Mouse (Mus musculus) limb, embryonic 10.5 days (tissue): ENCODE measurements around the gene Cd80. TPM values are rescaled to one million over a fixed set of nuclear protein-coding genes. Genes with fewer than 3 reads are reported as not detected.

Source experiments
- DNase-seq: peaks from one replicate; pipeline ENCODE4 v3.0.0-alpha.2; 2017; ENCODE audit warnings: low spot score
- H3K27ac ChIP-seq: fragments of 300-500 bp; sonication (generic); 2 replicates; pipeline ENCODE4 v1.5.1; 2016; ENCODE audit warnings: mild to moderate bottlenecking
- H3K27me3 ChIP-seq: fragments of 300-500 bp; sonication (generic); 2 replicates; pipeline ENCODE4 v1.6.1; 2016; ENCODE audit warnings: low read depth, mild to moderate bottlenecking; ENCODE audit not compliant: poor library complexity, severe bottlenecking
- H3K36me3 ChIP-seq: fragments of 300-500 bp; sonication (generic); 2 replicates; pipeline ENCODE4 v1.6.1; 2016; ENCODE audit warnings: mild to moderate bottlenecking, moderate library complexity
- H3K4me1 ChIP-seq: fragments of 300-500 bp; sonication (generic); 2 replicates; pipeline ENCODE4 v1.6.1; 2016
- H3K4me3 ChIP-seq: fragments of 300-500 bp; sonication (generic); 2 replicates; pipeline ENCODE4 v1.5.1; 2016; ENCODE audit warnings: mild to moderate bottlenecking, moderate library complexity
- H3K9me3 ChIP-seq: fragments of 300-500 bp; sonication (generic); replicated peaks from 2 replicates; pipeline ENCODE4 v1.6.1; 2016; ENCODE audit warnings: mild to moderate bottlenecking
- WGBS: fragments of 180-500 bp; shearing (Covaris S2); methylation state at CpG from one replicate; pipeline ENCODE4 v1.1.7; 2016; 5-methylcytosine and 5-hydroxymethylcytosine counted together
- polyA plus RNA-seq: library from polyadenylated mRNA; unstranded; fragments of >200 nt; fragmentation: Nextera tagmentation; extraction: Ambion mirVana; gene quantifications from 2 replicates; pipeline ENCODE4 v1.2.1, GENCODE M21; 2016

Gene Cd80
- polyA plus RNA-seq, 1 experiment from 2014 or later = 0.29 TPM

GRCm38 (mm10) chr16:38483582-38484309 lies 28.4 kb downstream of the Cd80 start:
- Histone ChIP-seq H3K9me3 (no peaks in the 10 kb centered on the region), H3K27me3 (peaks cover 39% of the 10 kb centered on the region), H3K4me1 (peaks cover 11% of the 10 kb centered on the region), H3K4me3 (peak overlapping the region; percentile 42), H3K27ac (no peak overlapping the region), H3K36me3 (no peaks in the 10 kb centered on the region)
- DNase-seq = no peak
- WGBS = 29% methylated on average over 42 of the region's 42 CpGs

GRCm38 (mm10) chr16:38492551-38492950 lies 37.2 kb downstream of the Cd80 start:
- H3K4me1 ChIP-seq = peaks cover 5% of the 10 kb centered on the region; the same call in 1 of the 2 replicates
- DNase-seq = no peak
- no peaks in the 10 kb centered on the region for H3K9me3 ChIP-seq
- no peaks in the 10 kb centered on the region for H3K27me3 ChIP-seq
- peaks cover 12% of the 10 kb centered on the region for H3K36me3 ChIP-seq
- H3K27ac ChIP-seq = no peak overlapping the region
- WGBS = 89% methylated on average over 3 of the region's 3 CpGs
- no peak overlapping the region for H3K4me3 ChIP-seq

- no peak for DNase-seq
- 91% methylated on average over 10 of the region's 10 CpGs for WGBS
Observed at GRCm38 (mm10) chr16:38493890-38494289, 38.5 kb downstream of the Cd80 start.

GRCm38 (mm10) chr16:38496604-38497140 lies 41.3 kb downstream of the Cd80 start:
- Histone ChIP-seq H3K27ac (no peak overlapping the region), H3K36me3 (peaks cover 49% of the 10 kb centered on the region), H3K27me3 (no peaks in the 10 kb centered on the region), H3K4me1 (no peaks in the 10 kb centered on the region), H3K9me3 (no peaks in the 10 kb centered on the region), H3K4me3 (no peak overlapping the region)
- no peak for DNase-seq
- 87% methylated on average over 7 of the region's 7 CpGs for WGBS

More at GRCm38 (mm10) chr16:38493890-38494289, 38.5 kb downstream of the Cd80 start:
- Histone ChIP-seq H3K27me3 (no peaks in the 10 kb centered on the region), H3K27ac (no peak overlapping the region), H3K9me3 (no peaks in the 10 kb centered on the region), H3K4me3 (no peak overlapping the region), H3K4me1 (peaks cover 5% of the 10 kb centered on the region; the same call in 1 of the 2 replicates), H3K36me3 (peaks cover 24% of the 10 kb centered on the region)

GRCm38 (mm10) chr16:38502469-38502868 lies 47.1 kb downstream of the Cd80 start:
- Histone ChIP-seq H3K9me3 (no peaks in the 10 kb centered on the region; the same call in 1 of the 2 replicates), H3K36me3 (peaks cover 83% of the 10 kb centered on the region), H3K27me3 (no peaks in the 10 kb centered on the region), H3K27ac (no peak overlapping the region), H3K4me1 (no peaks in the 10 kb centered on the region), H3K4me3 (no peak overlapping the region)
- WGBS = 93% methylated on average over 10 of the region's 10 CpGs
- DNase-seq = no peak

GRCm38 (mm10) chr16:38503528-38503927 lies 48.2 kb downstream of the Cd80 start:
- Histone ChIP-seq H3K27me3 (no peaks in the 10 kb centered on the region), H3K27ac (no peak overlapping the region), H3K4me3 (no peak overlapping the region), H3K36me3 (peaks cover 83% of the 10 kb centered on the region), H3K4me1 (no peaks in the 10 kb centered on the region), H3K9me3 (no peaks in the 10 kb centered on the region; the same call in 1 of the 2 replicates)
- DNase-seq = no peak
- 92% methylated on average over 4 of the region's 4 CpGs for WGBS

- H3K9me3 ChIP-seq = no peaks in the 10 kb centered on the region; the same call in 1 of the 2 replicates
- 77% methylated on average over 4 of the region's 4 CpGs for WGBS
- no peaks in the 10 kb centered on the region for H3K27me3 ChIP-seq
- H3K27ac ChIP-seq = no peak overlapping the region
- peaks cover 79% of the 10 kb centered on the region for H3K36me3 ChIP-seq
- peak; percentile 71 for DNase-seq
- H3K4me3 ChIP-seq = no peak overlapping the region
- no peaks in the 10 kb centered on the region for H3K4me1 ChIP-seq
Observed at GRCm38 (mm10) chr16:38506041-38506634, 50.8 kb downstream of the Cd80 start.

- 93% methylated on average over 2 of the region's 2 CpGs for WGBS
- Histone ChIP-seq H3K36me3 (peaks cover 84% of the 10 kb centered on the region), H3K27me3 (no peaks in the 10 kb centered on the region), H3K9me3 (no peaks in the 10 kb centered on the region), H3K4me3 (no peak overlapping the region), H3K27ac (no peak overlapping the region), H3K4me1 (no peaks in the 10 kb centered on the region)
- no peak for DNase-seq
Observed at GRCm38 (mm10) chr16:38510846-38511245, 55.5 kb downstream of the Cd80 start.

GRCm38 (mm10) chr16:38519140-38519539 lies 63.8 kb downstream of the Cd80 start:
- H3K4me3 ChIP-seq = no peak overlapping the region
- H3K27me3 ChIP-seq = no peaks in the 10 kb centered on the region
- peaks cover 50% of the 10 kb centered on the region for H3K36me3 ChIP-seq
- no peak overlapping the region for H3K27ac ChIP-seq
- peaks cover 8% of the 10 kb centered on the region for H3K4me1 ChIP-seq
- no peak for DNase-seq
- no peaks in the 10 kb centered on the region for H3K9me3 ChIP-seq
- WGBS = 95% methylated on average over 2 of the region's 2 CpGs

- H3K27me3 ChIP-seq = no peaks in the 10 kb centered on the region
- peak overlapping the region; percentile 92 for H3K4me3 ChIP-seq
- peaks cover 53% of the 10 kb centered on the region for H3K36me3 ChIP-seq
- WGBS = 43% methylated on average over 8 of the region's 8 CpGs
- 0 out of 2 replicates have a peak overlapping the region, but pooled peaks have one; percentile 26 for H3K27ac ChIP-seq
- peaks cover 8% of the 10 kb centered on the region for H3K4me1 ChIP-seq
- no peak for DNase-seq
- no peaks in the 10 kb centered on the region for H3K9me3 ChIP-seq
Observed at GRCm38 (mm10) chr16:38521211-38521987, 66.0 kb downstream of the Cd80 start.

- Histone ChIP-seq H3K36me3 (peaks cover 53% of the 10 kb centered on the region), H3K27me3 (no peaks in the 10 kb centered on the region), H3K4me1 (peaks cover 8% of the 10 kb centered on the region), H3K4me3 (peak within 1 kb of the TSS; percentile 92), H3K27ac (peak within 1 kb of the TSS; percentile 96), H3K9me3 (no peaks in the 10 kb centered on the region)
- DNase-seq = peak; percentile 98
- under 1% methylated on average over 73 of the region's 73 CpGs for WGBS
Observed at GRCm38 (mm10) chr16:38522129-38523084, 67.0 kb downstream of the Cd80 start, which contains the start of gene Timmdc1. TSS of gene Timmdc1 (minus strand) at chr16:38522663.

- H3K9me3 ChIP-seq = no peaks in the 10 kb centered on the region
- no peaks in the 10 kb centered on the region for H3K27me3 ChIP-seq
- H3K4me1 ChIP-seq = peaks cover 8% of the 10 kb centered on the region
- WGBS = 92% methylated on average over 6 of the region's 6 CpGs
- no peak overlapping the region for H3K27ac ChIP-seq
- DNase-seq = no peak
- H3K36me3 ChIP-seq = peaks cover 74% of the 10 kb centered on the region
- no peak overlapping the region for H3K4me3 ChIP-seq
Observed at GRCm38 (mm10) chr16:38526264-38526663, 70.9 kb downstream of the Cd80 start.
